Mouse (Mus musculus) mouse trophoblast stem cell (cell line): ENCODE data around the gene Vmn1r30.

Source experiments
- in situ Hi-C, 2 experiments: fragments of 300-500 bp; cut with MseI, MboI; formaldehyde crosslinking; loops; 2 replicates in 1 of 2; 3 replicates in 1 of 2; pipeline ENCODE4 v1.15.1; 2025

Vmn1r30 gene

DNA sequence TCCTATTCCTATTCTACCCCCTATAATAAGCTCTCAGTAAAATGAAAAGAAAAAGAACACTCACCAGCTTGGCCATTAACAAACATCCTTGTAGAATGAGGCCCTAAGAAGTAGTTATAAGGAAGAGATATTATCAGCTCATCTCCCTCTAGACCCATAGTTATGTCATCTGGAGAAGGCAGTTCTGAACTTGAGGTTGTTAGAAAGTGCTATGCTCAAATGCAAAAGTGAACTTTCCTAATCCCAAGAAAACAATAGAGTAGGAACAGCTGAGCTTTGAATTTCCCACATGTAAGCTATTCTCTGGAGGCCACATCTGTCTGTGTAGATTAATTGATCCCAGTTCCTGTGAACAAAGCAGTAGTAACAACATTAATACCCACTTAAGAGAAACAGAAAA, at the start of gene Vmn1r30:
Vmn1r30 (minus strand) TSS at position 101 of the 400 bp plus-strand sequence.
- in situ Hi-C loops, result no loop called here

- in situ Hi-C loops, result no loop called here
Measured at GRCm38 (mm10) chr6:58475230-58475629, 32.0 kb upstream of the Vmn1r30 start, which contains the start of gene Vmn1r31. Vmn1r31 (minus strand) TSS chr6:58475330.
